Mouse (Mus musculus) thymus, adult 2 months (tissue): ENCODE measurements at regions not wholly inside any gene's neighbourhood (a gene's known extent, or its start where the extent isn't known, plus 50 kb on each side); places are given as distances from the start of the nearest gene placed in this dataset.

Source experiments
- CTCF ChIP-seq: fragments of 200-500 bp; IDR thresholded peaks from 2 replicates; pipeline ENCODE4 v1.5.1; 2012; ENCODE audit warnings: mild to moderate bottlenecking, control low read depth, low read length, moderate library complexity, borderline replicate concordance; ENCODE audit not compliant: control insufficient read depth, poor library complexity, insufficient read depth; ENCODE audit errors: extremely low read depth
- POLR2A ChIP-seq: fragments of 200-500 bp; IDR thresholded peaks from 2 replicates; pipeline ENCODE4 v1.6.1; 2012; ENCODE audit warnings: mild to moderate bottlenecking, low read length, control low read depth, moderate library complexity; ENCODE audit not compliant: control insufficient read depth, poor library complexity, insufficient read depth; ENCODE audit errors: extremely low read depth

DNA sequence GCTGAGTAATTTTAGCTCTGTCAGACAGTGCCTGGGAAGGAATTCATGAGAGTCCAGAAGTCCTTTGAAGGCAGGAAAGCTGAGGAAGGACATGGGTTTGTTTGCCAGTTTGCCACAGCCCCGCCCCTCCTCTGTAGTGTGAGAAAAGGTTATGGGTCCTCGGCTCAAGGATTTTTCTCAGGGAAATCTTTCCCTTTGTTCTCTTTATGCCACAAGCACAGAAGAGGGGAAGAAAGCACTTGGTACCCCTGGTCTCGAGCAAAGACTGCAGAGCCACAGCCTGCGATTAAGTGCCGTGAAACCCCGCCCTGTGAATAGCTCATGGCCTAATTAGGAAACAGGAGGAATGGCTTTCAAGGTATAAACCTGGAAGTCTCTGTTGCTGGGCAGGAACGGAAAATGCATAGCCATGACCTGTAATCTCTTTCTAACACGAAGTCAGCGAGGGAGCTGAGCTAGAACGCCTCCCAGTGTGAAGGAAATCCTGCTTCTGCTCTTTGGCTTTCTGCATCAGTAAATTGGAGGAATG, 166.1 kb upstream of the Tars start:
- no peak for TF ChIP-seq CTCF
- TF ChIP-seq POLR2A, result no peak
